Mouse (Mus musculus) A20 (cell line): ENCODE measurements around the gene Etnppl.

Experiments used
- DNase-seq: peaks from one replicate; pipeline ENCODE4 v3.0.0-alpha.2; 2011; ENCODE audit warnings: low read depth, low spot score

The Etnppl gene

DNA sequence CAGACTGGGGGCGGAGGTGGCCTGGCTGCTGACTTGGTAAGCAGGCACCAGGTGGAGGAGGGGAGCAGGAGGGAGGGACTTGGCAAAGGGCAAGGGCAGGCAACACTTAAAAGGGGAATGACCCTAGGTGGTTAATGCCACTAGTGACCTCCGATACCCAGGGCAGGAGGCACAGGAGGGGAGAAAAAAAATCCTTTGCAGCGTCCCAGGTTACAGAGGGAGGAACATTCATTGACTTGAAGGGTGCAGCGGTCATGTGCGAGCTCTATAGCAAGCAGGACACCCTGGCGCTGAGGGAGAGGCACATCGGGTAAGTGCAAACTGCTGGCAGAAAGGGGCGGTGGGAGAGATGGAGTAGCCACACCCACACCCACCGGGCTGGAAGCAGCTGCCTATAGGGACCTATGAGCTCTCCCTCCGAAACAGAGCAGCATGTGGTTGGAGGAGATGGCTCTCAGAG lies at the start of gene Etnppl:
Gene Etnppl, plus strand, starts transcription at position 10 of the 460 bp plus-strand sequence.
- DNase-seq: no peak

DNA sequence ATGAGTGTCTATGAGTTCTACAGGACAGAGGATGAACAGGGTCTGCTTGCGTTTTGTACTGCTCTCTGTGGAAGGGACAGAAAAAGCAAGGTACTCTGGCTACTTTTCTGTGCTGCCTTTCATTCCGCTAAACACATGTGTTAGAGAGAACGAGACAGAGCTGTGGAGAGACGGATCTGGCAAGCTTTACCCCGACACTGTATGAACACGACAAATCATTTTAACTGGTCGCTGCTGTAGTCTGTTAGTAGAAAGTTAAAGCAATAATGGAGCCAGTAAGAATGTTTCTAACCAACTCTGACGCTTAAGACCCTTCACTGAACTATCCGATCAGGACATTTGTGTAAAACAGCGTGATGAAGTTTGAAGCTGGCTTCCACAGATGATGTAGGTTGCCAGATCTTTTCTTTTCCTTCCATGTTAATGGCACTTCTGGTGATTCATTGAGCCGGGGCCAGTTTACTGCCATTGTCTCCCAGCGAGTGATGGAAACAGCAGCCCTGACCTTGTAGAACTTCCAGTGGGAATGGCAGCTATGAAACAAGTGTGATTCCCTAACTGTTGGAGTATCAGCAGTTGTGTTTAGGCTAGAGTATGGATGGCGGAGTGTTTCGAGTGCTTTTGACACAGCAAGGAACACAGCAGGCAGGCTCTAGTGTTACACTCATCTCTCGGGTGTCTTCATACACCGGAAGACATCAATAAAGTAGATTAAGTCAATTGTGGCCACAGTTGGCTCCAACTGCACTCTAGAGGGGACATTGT lies 48.7 kb upstream of the Etnppl start:
- DNase-seq: no peak

DNA sequence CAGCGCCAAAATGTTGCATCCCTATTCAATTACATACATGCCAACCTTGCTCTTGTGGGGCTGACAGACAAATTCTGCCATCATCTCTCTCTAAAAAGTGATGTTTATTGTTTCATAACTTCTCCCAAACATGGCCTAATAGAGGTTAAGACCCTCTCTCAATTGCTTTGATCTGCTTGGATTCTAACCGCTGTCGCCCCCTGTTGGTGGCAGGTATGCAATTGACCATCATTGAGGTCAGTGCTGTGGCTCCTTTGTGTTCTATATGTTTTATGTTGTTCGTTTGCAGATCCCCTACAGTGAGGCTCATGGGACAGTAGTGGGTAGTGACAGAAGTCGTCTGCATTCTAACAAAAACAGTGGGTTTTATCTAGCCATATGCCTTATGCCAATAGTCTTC lies 44.0 kb upstream of the Etnppl start:
- peak; percentile 8 for DNase-seq

DNA sequence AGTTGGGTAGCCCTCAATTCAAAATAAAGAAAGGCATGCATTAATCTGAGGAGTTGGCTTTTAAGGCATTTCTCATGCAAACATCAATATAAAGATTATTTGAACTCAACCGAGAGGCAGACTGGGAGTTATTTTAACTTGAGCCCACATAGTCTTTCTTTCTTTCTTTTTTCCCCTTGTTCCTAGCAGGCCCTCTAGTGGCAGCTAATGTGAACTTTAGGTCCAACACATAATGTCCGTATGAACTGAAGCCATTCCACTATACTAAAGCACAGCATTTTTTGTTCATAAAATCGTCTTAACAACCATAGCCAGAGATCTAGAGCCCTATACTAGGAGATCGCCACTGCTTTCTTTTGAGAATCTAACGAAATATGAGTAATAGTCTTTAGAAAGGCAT lies 42.6 kb upstream of the Etnppl start:
- peak; percentile 41 for DNase-seq

GRCm38 (mm10) chr3:130576683-130577082 lies 40.6 kb upstream of the Etnppl start:
- peak; percentile 44 for DNase-seq

DNA sequence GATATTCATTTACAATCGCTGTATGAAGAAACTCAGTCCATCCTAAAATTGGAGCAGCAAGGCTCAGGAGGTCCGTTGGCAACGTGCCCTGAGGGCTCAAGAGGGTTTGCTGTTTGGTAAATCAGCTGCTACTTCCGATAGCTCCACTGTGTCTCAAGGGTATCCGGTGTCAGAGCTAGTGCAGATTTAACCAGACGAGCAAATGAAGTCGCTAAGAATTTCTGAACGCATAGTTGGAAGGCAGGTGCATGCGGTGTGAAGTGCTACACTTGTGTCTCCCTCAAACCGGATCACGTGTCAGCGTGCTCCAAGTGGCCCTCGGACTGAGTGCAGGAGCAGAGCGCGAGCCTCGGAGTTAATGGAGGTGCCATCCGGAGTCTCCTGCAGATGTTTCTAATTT lies 37.7 kb upstream of the Etnppl start:
- DNase-seq: no peak

GRCm38 (mm10) chr3:130581577-130581976 lies 35.7 kb upstream of the Etnppl start:
- no peak for DNase-seq

GRCm38 (mm10) chr3:130582903-130583664 lies 34.2 kb upstream of the Etnppl start:
- DNase-seq: no peak

- DNase-seq: no peak
These were observed 33.2 kb upstream of the Etnppl start for GRCm38 (mm10) chr3:130584007-130584406.

DNA sequence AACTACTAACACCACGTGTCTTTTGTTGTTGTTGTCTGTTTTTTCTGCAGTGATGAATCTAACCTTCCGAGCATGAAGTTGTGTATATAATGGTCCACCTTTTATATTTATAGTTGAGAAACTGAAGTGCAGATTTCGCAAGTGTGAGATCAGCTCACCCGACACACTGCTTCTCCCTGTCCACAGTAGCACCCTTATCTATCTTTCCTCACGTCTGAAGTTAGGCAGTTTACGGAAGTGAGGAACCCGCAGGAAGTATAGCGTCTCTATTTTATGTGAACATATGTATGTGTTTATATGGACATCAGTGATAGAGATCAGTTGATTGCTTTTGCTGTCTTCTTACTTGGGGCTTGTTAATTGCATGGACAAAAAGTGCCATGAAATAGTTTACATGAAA lies 22.2 kb upstream of the Etnppl start:
- DNase-seq: no peak

GRCm38 (mm10) chr3:130601491-130601890 lies 15.8 kb upstream of the Etnppl start:
- no peak for DNase-seq

DNA sequence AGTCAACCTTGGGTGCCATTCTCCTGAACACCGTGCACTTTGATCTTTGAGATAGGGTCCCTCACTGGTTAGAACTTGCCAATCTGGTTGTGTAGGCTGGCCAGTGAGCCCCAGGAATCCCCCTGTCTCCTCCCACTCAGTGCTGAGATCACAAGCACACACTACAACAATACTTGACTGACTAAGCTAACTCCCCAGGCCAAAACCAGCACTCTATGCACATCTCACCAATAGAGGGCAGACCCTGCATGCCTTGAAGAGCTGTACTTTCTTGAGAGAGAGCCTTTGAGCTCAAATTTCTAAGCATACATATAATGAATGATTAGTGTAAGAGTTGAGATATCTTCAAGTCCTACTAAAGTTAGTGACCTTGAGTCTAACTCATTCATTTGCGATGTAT lies 9.3 kb upstream of the Etnppl start:
- peak; percentile 14 for DNase-seq

DNA sequence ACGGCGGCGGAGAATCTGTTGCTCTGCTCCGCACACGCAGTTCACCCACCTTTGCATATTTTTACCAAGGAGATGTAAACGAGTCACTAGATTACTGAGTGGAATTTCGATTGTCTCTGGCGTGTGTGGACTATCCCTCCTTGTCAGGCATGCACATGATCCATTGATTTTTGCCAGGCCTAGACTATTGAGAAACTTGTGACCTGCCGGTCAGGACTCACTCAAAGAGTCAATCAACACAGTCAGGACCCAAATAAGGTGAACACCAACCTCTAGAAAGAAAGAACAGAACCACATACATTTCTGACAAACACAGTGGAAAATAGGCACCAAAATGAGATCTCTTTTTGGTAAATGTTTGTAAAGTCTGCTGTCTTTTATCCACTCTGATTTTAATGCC lies 2.8 kb upstream of the Etnppl start:
- DNase-seq: no peak

GRCm38 (mm10) chr3:130615625-130616024 lies 1.6 kb upstream of the Etnppl start:
- no peak for DNase-seq

- DNase-seq: no peak
These were observed 3.4 kb downstream of the Etnppl start for GRCm38 (mm10) chr3:130620517-130621146.

DNA sequence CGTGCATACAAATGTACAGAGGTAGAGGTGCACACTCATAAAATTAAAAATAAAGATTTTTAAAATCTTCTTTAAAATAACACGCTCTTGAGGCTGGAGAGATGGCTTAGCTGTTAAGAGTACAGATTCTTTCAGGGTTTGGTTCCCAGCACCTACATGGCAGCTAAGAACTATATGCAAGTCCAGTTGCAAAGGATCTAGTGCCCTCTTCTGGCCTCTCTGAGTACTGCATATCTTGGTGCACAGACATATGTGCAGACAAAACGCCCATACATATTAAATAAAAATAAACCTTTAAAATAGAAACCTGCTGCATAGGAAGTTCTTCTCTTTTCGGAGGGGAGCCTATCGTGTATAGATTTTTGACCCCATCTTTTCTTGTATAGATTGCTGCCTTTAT lies 11.1 kb downstream of the Etnppl start:
- peak; percentile 28 for DNase-seq

DNA sequence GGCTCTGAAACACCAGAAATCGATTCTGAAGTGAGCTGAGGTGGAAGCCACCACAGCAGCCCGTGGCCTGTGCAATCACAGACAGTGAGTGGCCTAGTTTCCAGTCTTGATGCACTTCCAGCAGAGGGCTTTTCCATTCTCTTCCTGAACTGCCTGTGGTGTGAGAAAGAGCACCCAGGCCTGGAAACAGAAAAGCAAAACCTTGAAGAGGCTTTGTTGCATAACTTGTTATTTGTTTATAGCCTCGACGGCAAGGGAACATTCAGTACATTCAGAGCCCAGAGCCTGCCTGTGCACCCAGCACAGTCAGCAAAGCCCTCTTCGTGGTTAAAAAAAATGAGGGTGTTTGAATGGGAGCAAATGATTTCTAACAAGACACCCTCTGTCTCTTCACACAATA lies 16.6 kb downstream of the Etnppl start:
- no peak for DNase-seq

GRCm38 (mm10) chr3:130646110-130646810 lies 29.0 kb downstream of the Etnppl start:
- no peak for DNase-seq

DNA sequence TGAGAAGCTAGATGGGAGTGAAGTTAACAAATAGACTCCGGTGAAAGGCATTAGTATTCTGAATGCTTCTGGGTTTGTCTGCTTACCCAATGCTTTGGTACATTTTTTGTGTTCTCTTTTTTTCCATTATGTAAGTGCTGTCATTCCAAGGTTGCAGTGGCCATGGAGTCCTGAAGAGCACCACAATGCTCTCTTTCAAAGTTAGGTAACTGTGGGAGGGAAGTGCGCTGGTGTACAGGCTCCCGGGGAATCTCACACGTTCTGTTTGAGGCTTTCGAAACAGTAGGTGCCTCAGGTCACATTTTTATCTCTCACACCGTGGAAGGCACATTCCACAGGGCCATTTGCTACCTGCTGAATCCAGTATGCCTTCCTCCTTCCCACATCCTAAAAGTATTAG lies 32.3 kb downstream of the Etnppl start:
- DNase-seq: no peak

DNA sequence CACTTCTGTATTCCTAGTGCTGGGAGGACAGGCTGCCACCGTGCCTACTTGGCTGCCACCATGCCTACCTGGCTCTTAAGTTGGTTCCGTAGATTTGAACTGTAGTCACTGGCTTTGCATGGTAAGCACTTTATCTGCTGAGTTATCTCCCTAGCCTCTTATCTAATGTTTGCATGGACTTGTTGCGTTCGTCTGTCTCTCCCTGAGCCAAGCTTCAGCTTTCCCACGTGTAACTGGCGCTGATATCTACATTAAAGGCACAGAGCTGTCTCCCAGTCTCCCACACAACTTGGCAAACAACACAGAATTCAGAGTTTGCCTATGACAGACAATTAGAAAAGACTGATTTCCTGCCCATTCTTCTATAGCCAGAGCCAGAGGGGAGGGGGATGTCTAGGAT lies 43.4 kb downstream of the Etnppl start:
- DNase-seq: no peak

- no peak for DNase-seq
These were observed 45.2 kb downstream of the Etnppl start for GRCm38 (mm10) chr3:130662496-130662895.

- no peak for DNase-seq
These were observed 54.0 kb downstream of the Etnppl start for GRCm38 (mm10) chr3:130671291-130671690.
